Mouse (Mus musculus) lung, postnatal 36 days (tissue): ENCODE results near the gene Lrfn3.

Experiments used
- DNase-seq: peaks from one replicate; pipeline ENCODE4 v3.0.0; 2022; ENCODE audit warnings: mixed read lengths

Lrfn3 gene

DNA sequence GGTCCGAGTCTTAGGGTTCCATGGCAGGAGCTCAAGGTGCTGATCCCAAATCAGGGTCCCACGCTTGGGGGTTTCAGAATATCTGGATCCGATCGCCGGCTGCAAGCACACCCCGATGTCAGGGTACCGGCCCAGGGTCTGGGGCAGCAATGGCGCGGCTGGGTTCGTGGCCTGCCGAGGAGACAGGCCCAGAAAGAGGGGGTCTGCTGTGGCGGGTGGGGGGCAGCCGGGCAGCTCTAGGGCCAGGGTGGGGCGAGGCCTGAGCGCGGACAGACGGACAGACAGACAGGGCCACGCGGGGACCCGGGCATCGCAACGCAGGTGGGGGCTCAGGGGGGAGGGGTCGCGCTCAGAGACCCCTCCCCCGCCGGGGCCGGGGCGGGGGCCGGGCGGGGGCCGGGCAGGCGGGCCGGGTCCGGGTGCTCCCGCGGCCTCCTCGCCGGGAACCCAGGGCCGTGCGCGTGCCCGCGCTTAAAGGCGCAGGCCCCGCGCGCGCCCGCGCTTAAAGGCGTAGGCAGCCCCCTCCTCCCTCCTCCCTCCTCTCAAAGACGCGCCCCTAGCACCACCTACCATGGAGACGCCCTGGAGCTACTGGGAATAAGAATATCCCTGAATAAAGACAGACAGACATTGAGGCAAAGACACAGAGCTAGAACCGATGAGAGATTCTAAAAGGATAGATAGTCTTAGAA is at the start of gene Lrfn3:
Lrfn3 (minus strand) TSS at position 121 of the 692 bp plus-strand sequence.
- peak; percentile 44 for DNase-seq

DNA sequence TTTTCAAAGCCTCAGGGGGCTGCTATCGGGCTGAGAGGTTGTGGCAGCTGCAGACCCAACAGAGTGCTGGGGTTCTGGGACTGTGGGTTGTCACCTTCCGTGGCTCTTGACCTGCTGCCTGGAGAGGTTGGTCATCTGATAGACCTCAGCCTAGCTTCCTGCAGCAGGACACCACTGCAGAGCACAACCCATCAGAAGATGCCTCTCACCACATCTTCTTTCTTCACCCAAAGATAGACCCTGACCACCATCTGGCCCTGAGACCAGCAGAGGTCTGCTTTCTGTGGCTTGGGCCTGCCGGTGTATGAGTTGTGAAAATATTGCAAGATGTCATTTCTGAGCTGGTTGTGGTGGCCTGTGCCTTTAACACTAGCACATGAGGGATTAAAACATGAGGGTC is 48.5 kb upstream of the Lrfn3 start:
- no peak for DNase-seq

DNA sequence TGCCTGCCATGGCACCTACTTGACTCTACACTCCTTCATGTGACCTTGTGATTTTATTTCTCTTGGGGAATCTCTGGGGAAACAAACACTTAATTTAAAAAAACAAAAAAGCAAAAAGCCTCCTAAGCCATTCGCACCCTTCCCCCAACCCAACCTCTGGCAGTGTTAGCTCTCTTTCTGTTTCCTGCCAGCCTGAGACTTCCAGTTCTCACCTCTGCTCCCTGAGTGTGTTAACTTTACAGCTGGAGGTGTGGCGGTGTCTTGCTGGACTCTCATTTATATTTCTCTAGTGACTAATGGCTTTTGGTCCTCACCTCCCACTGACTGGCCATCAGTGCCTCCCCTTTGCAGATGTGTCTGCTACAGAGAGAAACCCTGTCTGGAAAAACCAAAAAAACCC is 47.2 kb upstream of the Lrfn3 start:
- DNase-seq = no peak

DNA sequence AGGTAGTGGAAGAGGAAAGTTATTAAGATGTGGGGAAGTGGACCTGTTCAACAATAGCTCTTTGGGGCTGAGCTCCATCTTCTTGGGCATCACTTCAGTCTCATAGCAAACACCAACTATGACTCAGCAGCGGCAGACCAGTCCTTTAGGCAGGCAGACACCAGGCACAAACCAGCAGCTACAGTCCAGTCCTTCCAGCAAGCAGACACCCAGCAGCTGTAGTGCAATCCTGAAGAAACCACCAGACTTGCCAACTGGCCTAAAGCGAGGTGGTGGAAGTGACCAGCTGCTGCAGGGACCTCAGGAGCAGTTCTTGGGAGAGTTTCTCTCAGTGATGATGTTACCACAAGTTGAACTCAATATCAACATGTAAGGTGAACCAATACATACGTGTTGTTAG is 46.1 kb upstream of the Lrfn3 start:
- no peak for DNase-seq

DNA sequence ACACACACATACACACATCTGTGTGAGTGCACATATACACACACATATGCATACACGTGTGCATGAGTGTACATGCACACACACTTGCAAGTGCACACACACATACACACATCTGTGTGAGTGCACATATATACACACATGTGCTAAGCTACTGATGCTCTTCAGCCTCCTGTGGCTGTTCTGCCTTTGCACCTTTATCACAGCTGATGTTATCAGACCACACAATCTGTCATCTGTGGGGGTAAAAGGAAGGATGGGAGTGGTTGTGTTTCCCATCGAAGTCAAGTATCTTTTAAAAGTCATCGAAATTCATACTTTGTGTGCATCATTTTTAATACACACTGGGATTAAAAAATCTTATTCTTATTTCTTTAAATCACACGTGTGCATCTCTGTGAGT is 39.8 kb upstream of the Lrfn3 start:
- no peak for DNase-seq

DNA sequence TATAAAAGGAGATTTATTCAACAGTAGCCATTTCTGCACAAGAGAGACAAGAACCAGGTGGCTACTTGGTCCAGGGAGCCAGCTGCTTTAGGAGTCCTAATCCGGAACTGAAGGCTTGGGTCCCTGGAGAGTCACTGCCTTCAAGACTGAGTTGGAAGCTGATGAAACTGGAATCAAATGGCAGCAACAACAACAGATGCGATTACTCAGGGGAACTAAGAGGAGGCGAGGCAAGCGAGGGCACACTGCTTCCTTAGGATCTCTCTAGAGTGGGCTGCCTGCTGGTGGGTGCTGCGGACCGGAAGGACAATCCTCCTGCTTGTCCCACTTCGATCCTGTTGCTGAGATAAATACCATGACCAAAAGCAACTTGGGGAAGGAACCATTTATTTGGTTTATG is 37.1 kb upstream of the Lrfn3 start:
- no peak for DNase-seq

DNA sequence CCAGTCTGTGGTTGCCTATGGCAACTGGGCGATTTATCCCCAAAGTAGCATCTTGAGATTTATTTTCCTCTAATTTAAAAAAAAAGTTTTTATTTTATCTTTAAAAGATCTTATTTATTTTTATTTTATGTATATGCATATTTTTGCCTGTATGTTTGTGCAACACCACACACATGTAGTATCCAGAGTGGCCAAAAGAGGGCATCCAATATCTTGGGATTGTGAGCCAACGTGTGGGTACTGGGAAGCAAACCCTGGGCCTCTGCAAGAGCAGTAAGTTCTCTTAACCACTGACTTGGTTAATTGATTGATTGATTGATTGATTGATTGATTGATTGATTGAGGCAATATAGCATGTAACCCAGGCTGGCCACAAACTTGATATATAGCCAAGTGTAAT is 32.3 kb upstream of the Lrfn3 start:
- DNase-seq = peak; percentile 58

DNA sequence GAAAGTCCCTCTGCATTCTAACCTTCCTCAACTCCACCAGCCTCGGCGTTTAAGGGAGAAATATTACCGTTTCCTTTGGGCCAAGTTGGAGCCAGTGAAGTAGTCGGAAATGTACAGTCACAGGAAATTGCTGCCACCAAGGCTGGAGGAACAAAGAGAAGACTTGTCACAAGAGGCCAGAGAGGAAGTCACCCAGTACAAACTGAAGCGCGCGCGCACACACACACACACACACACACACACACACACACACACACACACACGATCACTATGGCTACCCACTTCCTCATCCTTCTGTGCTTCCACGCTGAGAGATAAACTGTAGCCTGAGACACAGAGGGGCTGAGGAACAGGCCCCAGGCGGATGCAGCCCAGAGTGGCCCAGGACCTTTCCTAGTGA is 31.8 kb upstream of the Lrfn3 start:
- peak; percentile 77 for DNase-seq

DNA sequence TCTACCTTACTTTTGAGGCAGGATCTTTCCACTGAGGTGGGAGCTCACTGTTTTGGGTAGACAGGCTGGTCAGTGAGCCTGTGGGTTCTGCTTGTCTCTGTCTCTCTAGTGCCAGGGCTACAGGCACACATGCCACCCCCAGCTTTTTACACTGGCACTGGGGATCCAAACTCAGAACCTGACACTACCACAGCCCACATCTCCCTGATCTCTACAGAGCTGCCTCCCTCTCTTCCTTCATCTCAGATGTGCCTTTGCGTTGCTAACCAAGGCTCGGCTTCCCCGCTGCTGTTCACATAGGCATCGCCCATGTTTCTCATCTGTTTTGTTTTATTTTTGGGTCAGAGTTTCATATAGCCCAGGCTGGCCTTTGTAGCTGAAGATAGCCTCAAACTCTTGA is 31.1 kb upstream of the Lrfn3 start:
- DNase-seq = no peak

DNA sequence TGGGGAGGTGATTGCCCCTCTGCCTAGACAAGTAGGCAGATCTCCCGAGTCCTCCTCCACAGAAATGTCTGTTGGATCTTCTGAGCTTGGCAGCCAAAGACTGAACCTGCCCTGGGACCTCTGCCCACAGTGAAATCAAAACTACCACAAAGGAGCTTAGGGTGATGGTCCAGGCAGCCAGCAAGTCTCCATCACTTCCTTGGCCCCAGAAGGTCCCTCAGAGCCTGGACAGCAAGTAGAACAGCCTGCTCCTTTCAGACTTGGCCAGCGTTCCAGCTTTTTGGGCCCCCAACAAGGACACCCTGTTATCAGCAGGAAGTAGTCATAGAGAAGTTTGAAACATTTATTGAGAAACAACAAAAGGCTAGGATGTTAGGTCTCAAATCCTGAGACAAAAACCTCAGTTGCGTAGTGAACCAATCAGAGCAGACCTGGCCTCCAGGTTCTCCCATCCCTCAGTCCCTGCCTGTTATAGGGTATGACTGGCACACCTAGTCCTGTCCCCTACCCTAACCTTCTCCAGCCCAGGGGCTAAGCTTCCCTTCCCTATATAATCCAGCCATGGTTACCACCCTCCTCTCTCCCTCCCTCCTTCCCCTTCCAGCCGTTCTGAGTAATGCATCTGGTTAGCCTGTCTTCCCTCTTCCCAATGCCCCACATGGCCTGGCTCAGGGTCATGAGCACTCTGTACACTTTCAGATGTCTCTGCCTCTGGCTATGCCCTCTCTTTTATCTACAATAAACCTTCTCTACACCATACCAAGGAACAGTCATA is 30.4 kb upstream of the Lrfn3 start:
- DNase-seq = no peak

DNA sequence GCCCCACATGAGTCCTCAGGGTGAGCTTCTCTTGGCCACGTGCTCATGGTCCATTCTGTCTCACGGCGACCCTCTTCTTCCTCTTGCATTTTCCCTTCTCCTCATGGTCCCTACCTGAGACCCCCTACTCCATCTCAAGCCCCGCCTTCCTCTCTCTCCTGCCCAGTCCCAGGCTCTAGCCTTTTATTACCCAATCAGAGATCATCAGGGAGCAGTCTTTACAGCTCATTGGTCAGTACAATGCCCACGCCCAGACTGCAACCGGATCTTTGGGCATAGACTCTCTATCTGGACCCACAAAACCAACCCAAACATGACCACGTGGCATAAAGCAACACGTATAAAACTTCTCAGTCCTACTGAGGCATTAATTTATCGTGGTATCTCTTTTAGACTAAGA is 21.5 kb upstream of the Lrfn3 start:
- no peak for DNase-seq

DNA sequence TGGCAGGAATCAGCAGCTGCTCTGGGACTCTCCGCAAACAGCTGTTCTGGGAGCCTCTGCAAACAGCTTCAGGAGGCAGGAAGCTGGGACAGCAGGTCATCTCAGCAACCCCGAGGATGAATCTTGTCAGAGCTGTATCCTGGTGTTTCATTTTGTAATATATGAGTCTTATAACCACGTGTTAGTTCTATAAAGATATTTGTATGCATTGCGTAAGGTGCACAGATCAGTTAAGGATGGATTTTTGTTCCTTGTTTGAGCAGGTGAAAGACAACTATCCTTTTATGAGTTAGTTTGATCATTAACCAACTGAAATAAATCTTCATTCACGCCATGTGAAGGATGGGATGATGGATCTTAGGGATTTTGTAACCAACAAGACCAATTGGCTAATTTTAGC is 17.5 kb upstream of the Lrfn3 start:
- DNase-seq = no peak

DNA sequence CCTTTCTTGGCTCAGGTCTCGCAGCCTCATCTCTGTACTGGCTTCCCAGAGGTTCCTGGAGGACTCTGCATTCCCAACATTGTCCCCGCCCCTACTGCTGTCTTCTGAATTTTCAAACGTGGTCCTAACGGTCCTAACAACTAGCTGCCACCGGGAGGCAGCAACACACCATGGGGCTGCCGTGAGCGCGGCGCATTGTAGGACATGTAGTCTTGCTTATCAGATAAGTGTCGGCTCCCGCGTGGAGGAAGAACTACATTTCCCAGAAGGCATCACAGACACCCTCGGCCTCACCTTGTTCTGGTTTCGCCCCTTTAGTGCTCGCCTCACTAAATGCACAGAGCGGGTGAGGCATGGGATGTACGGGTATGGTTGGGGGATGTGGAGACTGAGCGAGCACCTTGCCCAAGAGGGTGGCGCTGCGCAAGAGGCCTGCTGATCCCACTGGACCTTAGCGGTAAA is 11.0 kb upstream of the Lrfn3 start:
- DNase-seq = peak; percentile 97

DNA sequence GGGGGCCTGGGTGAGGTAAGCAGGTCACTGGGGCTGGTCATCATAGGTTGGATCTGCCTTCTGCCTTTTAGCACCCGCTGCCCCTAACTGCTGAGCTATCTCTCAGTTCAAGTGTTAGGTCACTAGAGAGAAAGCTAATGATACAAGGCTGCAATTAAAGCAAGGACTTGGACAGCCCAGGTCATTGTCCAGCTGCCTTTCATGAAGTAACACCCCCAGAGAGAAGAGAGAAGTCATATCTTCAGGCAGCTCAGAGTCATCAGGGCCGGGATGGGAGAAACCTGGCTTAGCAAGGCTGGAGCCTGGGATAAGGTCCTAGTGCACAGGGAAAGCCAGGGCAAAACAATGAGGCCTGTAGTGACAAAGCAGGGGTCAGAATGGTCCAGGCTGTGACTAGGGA is 4.9 kb upstream of the Lrfn3 start:
- DNase-seq = no peak

DNA sequence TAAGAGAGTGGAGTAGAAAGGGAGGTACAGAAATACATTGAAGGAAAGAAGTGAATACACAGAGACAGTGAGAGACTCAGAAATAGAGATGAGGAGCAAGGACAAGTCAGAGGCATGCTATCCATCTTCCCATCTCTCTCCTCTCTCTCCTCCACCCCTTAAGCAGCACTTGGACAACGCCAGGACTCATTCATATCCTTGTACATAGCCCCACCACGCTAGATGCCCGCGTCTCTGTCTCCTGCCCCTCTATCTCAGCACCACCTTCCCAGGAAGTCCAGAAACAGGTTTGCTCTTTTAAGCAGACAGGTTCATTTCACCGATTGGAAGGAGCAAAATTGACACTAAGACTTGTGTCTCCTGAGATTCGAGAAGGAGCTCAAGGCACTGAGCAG is 769 bp upstream of the Lrfn3 start:
- DNase-seq = no peak

DNA sequence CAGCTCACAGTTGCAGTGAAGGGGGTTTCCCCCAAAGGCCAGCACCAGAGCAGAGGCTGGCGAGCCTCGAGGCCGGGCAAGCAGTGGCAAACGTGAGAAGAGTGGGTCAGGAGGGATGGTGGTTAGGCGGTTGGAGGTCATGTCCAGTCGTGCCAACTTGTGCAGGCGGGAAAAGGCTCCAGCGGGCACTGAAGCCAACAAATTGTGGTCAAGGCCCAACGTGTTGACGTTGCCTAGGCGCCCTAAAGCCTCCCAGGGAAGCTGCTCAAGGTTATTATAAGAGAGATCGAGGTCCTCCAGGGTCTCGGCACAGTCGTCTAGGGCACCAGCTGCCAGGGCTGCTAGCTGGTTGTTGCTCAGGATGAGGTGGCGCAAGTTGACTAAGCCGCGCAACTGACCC is 2.5 kb downstream of the Lrfn3 start:
- DNase-seq = no peak

DNA sequence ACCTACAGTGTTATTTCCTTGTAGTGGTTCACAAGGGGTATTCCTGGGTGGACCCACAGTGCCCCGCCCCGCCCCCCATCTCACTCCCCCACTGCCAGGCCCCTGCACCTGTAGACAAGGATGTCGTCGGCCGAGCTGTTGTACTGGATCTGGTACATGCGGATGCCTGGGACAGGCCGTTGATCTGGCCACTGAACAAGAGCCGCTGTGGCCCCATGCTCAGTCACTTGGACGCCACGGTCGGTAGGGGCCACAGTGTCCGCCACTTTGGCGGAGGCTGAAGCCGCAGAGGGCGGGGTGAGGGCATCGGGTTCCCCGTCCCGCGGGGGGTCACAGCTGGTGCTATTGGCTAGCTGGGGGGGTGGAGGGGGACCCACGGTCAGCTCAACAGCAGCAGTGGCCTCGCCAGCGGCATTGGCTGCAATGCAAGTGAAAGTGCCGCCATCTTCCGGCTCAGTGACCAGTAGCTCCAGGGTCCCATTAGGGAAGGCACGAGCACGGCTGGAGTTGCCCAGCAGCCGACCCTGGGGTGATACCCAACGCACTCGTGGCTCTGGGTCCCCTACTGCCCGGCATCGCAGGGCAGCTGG is 3.2 kb downstream of the Lrfn3 start:
- DNase-seq = no peak

DNA sequence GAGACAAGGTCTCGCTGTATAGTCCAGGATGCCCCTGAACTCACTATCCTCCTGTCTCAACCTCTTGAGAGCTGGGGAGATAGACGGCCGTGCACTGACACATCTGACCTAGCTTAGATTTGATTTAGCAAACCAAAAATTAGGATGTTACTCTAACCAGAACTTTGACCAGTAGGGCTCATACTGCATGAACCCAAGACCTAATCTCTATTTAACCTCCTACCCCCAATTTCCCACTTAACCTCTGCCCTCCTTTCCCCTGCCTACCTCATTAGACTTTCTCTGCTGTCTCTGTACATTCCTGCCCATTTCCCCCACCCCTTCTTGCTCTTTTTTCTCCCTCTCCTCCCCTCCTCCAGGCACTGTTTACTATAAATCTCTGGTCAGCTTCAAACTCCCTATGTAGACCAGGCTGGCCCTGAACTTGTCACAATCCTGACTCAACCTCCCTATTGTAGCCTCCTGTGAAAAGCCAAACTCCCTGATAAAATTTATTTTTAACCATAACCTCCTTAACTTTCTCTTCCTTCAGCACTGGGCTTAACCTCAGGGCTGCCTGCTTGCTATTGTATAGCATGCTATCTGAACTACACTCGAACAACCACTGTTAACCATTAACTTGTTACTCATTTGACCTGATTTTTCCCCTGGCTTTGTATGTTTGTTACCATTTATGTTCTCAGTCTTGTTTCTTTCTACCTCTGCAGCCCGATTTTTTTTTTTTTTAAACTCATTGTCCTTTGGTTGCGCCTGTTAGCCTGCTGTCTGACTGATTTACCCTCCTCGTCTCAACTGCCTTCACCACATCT is 4.0 kb downstream of the Lrfn3 start:
- no peak for DNase-seq

DNA sequence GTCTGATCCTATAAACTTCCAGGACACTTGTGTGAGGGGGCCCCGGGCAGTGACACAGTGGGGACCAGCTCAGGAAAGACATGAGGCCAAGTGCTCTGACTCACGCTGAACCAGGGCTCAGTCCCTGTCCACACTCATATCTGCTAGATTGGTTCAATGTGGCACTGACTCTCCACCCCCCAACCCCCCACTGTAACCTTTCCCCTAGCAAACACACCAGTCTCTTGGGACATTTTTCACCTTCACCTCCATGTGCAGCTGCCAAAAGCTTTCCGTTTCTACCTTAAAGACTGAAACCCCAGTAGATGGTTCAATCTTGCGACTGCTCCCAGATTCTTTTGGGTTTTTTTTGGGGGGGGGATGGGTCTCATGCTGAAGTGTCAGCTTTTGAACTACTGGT is 8.5 kb downstream of the Lrfn3 start:
- DNase-seq = no peak

DNA sequence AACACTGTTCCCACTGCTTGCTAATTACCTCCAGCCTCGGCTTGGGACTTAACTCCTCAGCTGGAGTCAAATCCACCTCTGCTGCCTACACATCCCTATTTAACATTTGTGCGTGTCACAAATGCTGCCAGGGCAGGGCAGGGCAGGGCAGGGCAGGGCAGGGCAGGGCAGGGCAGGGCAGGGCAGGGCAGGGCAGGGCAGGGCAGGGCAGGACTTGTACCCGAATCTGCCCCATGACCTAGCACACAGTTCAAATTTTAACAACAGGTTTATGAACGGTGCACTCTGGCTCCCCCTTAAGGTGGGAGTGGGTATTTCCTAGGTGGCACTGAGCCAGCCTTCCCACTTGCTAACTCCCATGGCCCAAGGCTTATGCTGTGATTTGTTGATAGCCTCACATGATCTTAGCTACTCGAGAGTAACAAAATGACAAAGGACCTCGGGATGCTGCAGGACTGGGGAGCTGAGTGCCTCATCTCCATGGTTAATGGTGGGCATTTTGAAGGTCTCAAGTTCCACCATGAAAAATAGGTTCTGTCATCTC is 9.2 kb downstream of the Lrfn3 start:
- DNase-seq = peak; percentile 80

DNA sequence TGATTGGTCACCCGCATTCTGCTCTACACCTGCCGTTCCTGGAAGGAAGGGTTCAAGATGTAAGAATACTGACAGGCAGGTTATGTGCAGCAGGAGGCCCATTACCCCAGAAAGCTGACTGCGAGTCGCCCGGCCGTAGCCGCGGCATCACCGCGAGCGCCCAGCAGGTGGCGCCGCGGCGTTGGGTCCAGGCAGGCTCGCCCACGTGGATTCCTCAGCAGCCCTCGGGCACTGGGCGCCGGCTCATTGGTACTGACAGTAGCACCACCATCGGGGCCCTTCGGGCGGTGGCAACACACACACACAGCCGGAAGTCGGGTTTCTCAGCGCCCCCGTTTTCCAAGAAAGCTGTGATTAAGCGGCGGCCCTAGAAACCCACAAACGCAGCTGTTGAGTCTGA is 14.7 kb downstream of the Lrfn3 start:
- peak; percentile 57 for DNase-seq

DNA sequence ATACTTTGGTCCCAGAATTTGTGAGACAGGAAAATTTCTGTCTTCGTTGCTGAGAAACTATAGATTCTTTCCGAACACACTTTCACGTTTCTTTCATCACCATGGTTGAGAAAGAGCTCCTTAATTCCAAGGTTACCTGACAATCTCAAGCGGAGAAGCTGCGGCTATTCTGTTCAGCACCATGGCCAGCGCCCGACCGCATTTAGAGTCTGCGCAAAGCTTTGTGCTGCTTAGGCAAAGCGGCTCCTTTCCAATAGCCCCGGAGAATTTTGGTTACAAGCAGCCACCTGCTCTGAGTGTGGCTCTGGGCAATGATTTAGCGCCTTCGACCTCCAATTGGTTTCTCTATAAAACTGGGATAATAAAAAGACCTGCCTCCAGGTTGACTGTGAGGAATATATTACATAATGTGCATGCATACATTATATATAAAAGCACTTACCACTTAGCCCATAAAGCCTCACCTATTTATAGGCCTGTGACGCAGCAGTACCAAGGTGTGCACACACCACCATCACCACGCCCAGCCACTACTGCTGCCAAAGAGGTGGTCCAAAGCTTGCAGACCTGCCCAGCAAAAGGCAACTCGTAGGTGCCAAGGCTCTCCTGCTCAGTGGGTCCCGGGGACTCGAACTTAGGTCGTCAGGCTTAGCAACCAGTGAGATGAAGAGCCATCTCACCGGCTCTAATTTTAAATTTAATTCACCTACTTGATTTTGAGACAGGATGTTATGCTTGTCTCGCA is 15.8 kb downstream of the Lrfn3 start:
- peak; percentile 78 for DNase-seq
